Mouse (Mus musculus) gastrocnemius, adult 2 months (tissue): Measurements from ENCODE around the gene Acbd6. TPM values are rescaled to one million over a fixed set of nuclear protein-coding genes. Genes with fewer than 3 reads are reported as not detected.

Experiments used
- DNase-seq: peaks from one replicate; pipeline ENCODE4 v3.0.0; 2022
- H3K27ac ChIP-seq: fragments of 200-600 bp; 2 replicates; pipeline ENCODE4 v1.8.1; 2022; ENCODE audit warnings: mild to moderate bottlenecking
- H3K4me3 ChIP-seq: fragments of 200-600 bp; 2 replicates; pipeline ENCODE4 v1.8.1; 2022; ENCODE audit warnings: mild to moderate bottlenecking, moderate library complexity
- CTCF ChIP-seq: fragments of 200-600 bp; IDR thresholded peaks from 2 replicates; pipeline ENCODE4 v1.8.1; 2022; ENCODE audit warnings: antibody characterized with exemption, mild to moderate bottlenecking, moderate library complexity
- intact Hi-C: fragments of 180-260 bp; cut with DNase I; formaldehyde crosslinking; loops from one replicate; pipeline ENCODE4 v1.15.1; 2025
- total RNA-seq, 2 experiments: library from RNA; stranded (reverse); gene quantifications; 2 replicates each; pipeline ENCODE4 v1.2.3; 2021

Gene Acbd6
- total RNA-seq, 2 experiments from 2014 or later = 54.4 to 65.2 TPM

- H3K4me3 ChIP-seq = no peak overlapping the region
- TF ChIP-seq CTCF = no peak
- H3K27ac ChIP-seq = no peak overlapping the region
- intact Hi-C loops = no loop called here
- no peak for DNase-seq
Observed at GRCm38 (mm10) chr1:155722185-155722584, 164.3 kb downstream of the Acbd6 start.

GRCm38 (mm10) chr1:155724301-155724700 is 166.4 kb downstream of the Acbd6 start:
- H3K4me3 ChIP-seq = no peak overlapping the region
- no peak for DNase-seq
- no peak overlapping the region for H3K27ac ChIP-seq
- intact Hi-C loops = no loop called here
- no peak for TF ChIP-seq CTCF

GRCm38 (mm10) chr1:155725876-155726275 is 168.0 kb downstream of the Acbd6 start:
- no peak for DNase-seq
- no peak overlapping the region for H3K4me3 ChIP-seq

DNA sequence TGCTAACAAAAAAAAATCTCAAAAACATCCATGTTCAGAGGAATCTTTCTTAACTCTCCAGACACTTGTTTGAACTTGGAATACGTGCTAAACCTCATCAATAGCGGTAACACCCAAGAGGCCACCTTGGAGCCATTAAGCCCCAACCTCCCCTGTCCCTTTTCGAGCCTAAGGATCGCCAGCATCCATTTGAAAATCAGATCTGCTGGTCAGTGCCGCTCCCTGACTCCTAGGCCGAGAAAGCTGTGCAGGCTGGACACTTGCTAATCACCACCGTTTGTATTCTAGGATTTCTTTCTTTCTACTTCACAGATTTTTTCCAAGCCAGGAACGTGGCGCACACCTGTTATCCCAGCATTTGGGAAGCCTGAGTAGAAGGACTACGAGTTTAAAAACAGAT is 169.9 kb downstream of the Acbd6 start:
- intact Hi-C loops = no loop called here
- no peak overlapping the region for H3K4me3 ChIP-seq
- no peak for TF ChIP-seq CTCF
- DNase-seq = no peak
- H3K27ac ChIP-seq = no peak overlapping the region

More at GRCm38 (mm10) chr1:155725876-155726275, 168.0 kb downstream of the Acbd6 start:
- TF ChIP-seq CTCF = no peak
- no peak overlapping the region for H3K27ac ChIP-seq
- intact Hi-C loops = no loop called here

DNA sequence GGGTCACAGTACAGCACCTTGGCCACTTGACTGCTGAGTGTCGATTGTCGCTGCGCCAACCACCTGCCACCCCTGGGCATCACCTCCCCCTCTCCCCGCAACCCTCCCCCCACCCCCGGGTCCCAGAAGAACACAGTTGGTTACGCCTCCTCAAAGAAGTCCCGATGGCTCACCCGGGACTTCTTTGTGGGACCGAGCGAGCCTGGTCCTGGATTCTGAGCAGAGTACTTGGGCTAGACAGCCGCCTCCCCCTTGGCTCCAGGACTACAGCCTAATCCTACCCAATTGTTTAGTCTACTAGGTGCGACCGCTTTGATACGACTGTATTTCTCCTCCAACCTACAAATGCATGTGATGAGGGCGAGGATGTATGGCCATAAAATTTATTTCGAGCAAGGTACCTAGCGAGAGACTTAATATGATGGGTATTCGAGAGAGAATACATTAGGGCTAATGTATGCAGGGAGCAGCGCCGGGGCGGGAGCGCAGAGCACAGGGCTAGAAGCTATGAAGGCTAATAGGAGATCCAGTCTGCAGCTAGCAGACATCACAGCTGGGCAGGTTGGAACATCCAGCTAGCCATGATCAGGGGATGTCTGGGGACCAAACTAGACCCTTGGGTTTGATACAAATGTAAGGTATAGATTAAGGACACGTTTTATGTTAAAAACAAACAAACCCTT is 171.3 kb downstream of the Acbd6 start:
- H3K27ac ChIP-seq = no peak overlapping the region
- no peak overlapping the region for H3K4me3 ChIP-seq
- intact Hi-C loops = no loop called here
- no peak for DNase-seq
- TF ChIP-seq CTCF = no peak

DNA sequence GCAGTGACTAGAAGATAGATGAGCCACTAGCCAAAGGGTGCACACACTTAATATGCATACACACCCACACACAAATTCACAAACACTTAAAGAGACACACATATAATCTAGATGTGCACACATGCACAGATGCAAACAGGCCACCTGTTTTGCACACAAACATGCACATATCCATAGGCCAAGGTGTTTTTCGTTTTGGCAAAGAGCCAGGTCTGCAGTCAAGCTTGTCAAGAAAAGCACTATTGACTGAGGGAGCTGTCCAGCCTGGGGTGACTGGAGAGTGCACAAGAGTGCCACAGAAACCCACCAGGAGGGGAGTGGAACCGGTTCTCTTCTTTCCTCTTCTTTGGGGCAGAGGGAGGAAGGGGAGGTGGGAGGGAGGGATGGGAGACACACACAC is 173.2 kb downstream of the Acbd6 start:
- H3K4me3 ChIP-seq = no peak overlapping the region
- TF ChIP-seq CTCF = no peak
- intact Hi-C loops = no loop called here
- DNase-seq = no peak
- no peak overlapping the region for H3K27ac ChIP-seq

DNA sequence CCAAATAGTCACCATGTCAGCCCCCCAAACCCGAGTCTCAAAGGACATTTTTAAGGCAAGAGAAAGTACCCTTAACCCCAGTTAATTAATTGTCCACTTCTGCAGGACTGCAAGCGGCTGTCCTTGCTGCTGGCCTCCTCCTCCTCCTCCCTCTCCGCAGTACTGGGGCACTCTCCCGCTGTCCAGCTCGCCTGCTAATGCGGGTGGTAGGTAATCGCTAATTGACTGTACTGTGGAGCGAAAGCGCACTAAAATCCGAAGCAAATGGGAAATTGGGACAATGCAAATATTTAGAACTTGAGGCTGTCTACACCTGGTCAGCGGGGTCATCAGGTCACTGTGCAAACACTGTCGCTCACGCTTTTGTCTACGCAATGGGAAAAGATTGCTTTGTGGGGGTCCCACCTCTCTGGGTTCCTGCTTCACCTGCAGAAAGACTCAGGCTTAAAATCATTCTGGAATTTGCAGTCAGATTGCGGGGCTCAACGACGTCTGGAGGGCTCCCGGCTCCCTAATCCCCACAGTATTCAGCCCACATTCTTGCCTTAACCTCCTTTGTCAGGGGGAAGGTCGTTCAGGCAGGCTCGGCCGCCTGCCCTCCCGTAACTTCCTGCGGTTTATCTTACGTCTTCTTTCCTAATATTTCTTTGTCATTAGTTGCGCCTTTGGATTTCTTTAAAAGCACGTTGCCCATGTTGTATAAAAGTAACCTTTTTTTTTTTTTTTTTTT is 178.3 kb downstream of the Acbd6 start:
- H3K4me3 ChIP-seq = no peak overlapping the region
- DNase-seq = no peak
- intact Hi-C loops = no loop called here
- no peak for TF ChIP-seq CTCF
- H3K27ac ChIP-seq = no peak overlapping the region

DNA sequence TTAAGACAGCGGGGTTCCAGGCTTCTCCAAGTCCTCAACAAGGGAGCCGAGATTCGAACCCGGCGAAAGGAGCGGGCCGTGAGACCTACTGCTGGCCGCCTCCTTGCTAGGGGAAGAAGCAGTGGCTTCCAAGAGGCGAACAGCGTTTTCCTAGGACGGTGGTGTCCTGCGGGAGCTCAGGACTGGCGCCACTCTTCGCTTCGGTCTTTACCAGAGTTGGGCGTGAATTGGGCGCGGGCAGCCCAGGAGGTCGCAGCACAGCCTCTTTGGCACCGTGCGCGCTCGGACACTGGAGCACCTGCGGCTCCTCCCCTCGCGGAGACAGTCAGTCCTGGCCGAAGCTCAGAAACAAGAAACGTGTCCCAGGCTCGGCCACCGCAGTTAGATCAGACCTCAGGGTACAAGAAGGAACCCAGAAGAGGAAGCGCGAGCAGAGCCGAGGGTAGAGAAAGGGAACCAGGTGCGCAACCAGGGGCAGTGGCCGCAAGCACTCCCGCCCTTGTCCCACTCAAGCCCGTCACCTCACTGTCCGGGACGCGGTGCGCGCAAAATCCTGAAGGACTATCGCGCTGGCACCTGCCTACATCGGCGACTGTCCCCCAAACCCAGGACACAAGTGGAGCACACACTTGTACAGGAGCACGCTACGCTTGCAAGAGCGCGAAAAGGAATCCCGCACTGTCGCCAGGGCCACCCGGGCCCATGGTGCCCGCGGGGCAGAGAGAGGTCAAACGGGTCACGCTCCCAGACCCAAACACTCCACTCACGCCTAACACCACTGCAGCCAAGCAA is 179.3 kb downstream of the Acbd6 start:
- H3K4me3 ChIP-seq = peak overlapping the region; percentile 43
- intact Hi-C loops = no loop called here
- no peak for DNase-seq
- no peak overlapping the region for H3K27ac ChIP-seq
- no peak for TF ChIP-seq CTCF

- H3K4me3 ChIP-seq = peak overlapping the region; percentile 43
- H3K27ac ChIP-seq = no peak overlapping the region
- intact Hi-C loops = no loop called here
- no peak for DNase-seq
- TF ChIP-seq CTCF = no peak
Observed at GRCm38 (mm10) chr1:155737809-155738383, 180.0 kb downstream of the Acbd6 start.

Other genes with a start within 250 kb of the Acbd6 start
- gene Xpr1, start 140.7 kb upstream of the Acbd6 start, total RNA-seq = 10 to 100 TPM; 39.5 to 62.2 TPM
- gene Lhx4, start 193.6 kb downstream of the Acbd6 start, total RNA-seq = not detected